Mouse (Mus musculus): Measurements from ENCODE around the gene Hist1h2bl.
"Not testable (repeated sequence)": the region's sequence is repeated elsewhere in the genome, so short reads cannot be mapped to it uniquely, and the experiment has no call there.

The Hist1h2bl gene

DNA sequence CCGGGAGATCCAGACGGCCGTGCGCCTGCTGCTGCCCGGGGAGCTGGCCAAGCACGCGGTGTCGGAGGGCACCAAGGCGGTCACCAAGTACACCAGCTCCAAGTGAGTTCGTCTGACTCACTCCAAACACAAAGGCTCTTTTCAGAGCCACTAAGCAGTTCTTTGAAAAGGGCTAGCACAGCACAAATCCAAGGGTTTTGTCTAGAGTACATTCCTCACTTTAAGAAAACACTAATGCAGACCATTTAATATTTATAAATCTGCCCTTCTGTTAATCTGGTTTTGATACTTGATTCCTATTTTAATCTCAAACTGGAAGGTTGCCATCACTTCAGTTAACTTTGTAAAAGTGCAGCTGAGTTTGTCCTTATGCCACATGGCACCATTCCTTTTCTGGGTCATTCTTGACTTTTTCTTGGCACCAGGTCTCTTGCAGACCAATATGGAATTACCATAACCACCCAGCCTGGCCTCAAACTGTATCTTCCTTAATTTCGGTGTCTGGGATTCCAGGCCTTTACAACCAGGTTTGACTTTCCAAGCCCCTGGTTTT, 6.5 kb upstream of the Hist1h2bl start:
- DNase-seq = no peak

DNA sequence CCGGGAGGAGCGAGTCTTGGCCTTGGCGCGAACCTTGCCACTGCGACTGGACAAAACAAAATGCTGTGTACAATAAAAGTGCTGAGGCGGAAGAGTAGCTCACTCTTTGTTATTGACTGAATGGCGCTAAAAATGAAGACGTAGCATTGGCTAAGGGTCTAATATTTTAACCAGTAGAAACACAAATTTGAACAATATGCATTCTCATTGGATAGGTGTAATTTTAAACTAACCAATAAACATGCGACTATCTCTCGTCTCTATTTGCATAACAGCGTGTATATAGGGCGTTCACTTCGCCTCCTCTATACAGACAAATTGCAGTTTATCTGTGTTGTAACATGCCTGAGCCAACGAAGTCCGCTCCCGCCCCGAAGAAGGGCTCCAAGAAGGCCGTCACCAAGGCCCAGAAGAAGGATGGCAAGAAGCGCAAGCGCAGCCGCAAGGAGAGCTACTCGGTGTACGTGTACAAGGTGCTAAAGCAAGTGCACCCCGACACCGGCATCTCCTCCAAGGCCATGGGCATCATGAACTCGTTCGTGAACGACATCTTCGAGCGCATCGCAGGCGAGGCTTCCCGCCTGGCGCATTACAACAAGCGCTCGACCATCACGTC, 5.9 kb upstream of the Hist1h2bl start, which contains the start of gene Hist1h2bm:
Gene Hist1h2bm (plus strand): TSS at position 288 of the 616 bp plus-strand sequence.
- peak; percentile 75 for DNase-seq

DNA sequence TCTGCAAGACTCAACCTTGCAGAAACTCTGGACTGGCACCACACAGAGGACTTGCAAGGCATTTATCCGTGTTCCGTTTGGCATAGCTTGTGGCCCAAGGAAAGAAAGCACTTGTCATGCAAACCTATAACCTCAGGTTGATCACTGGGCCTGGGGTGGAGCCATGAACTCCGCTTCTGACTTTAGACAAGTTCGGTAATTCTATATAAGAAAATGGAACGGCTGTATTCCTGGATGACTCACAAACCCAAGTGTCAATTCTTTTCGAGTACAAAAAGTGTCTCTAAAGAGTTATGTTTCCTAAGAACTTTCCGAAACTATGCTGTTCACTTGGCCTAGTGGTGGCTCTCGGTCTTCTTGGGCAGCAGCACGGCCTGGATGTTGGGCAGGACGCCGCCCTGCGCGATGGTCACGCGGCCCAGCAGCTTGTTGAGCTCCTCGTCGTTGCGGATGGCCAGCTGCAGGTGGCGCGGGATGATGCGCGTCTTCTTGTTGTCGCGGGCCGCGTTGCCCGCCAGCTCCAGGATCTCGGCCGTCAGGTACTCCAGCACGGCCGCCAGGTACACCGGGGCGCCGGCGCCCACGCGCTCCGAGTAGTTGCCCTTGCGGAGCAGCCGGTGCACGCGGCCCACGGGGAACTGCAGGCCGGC, 5.3 kb upstream of the Hist1h2bl start:
- not testable (repeated sequence) for DNase-seq

GRCm38 (mm10) chr13:21718381-21719080, 2.6 kb upstream of the Hist1h2bl start:
- DNase-seq = no peak

- peak; percentile 88 for DNase-seq
Observed at GRCm38 (mm10) chr13:21717397-21718357, 1.7 kb upstream of the Hist1h2bl start, which contains the start of gene Hist1h3h. Hist1h3h (plus strand) TSS chr13:21717659.

GRCm38 (mm10) chr13:21716540-21717391, 823 bp upstream of the Hist1h2bl start:
- DNase-seq = not testable (repeated sequence)

- no peak for DNase-seq
Observed at GRCm38 (mm10) chr13:21715131-21715863, 646 bp downstream of the Hist1h2bl start.

- DNase-seq = peak; percentile 74
Observed at GRCm38 (mm10) chr13:21714725-21715124, 1.2 kb downstream of the Hist1h2bl start.

GRCm38 (mm10) chr13:21711698-21712097, 4.2 kb downstream of the Hist1h2bl start:
- DNase-seq = no peak

GRCm38 (mm10) chr13:21710821-21711525, 5.0 kb downstream of the Hist1h2bl start:
- peak; percentile 79 for DNase-seq

GRCm38 (mm10) chr13:21710031-21710711, 5.8 kb downstream of the Hist1h2bl start:
- peak; percentile 89 for DNase-seq

- DNase-seq = no peak
Observed at GRCm38 (mm10) chr13:21706669-21707068, 9.3 kb downstream of the Hist1h2bl start.

DNA sequence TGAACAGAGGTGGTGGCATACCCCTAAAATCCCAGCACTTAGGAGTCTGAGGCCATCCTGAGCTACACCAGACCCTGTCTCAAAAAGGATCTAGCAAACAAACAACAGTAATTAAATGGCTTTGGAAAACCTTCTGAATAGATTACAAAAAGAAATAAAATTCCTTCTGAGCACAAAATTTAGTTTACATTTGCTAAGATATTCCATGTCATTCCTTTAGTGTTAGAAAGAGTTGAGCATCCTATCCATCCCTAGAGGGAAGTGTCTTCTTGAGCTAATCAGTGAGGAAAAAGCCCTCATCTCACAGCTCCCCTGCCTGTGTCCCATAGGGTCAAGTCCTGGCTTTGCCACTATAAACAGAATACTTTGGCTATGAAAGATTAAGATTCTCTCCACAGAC, 18.1 kb downstream of the Hist1h2bl start, which contains the start of gene Olfr1359:
Gene Olfr1359 (plus strand): TSS at position 301 of the 400 bp plus-strand sequence.
- DNase-seq = no peak

DNA sequence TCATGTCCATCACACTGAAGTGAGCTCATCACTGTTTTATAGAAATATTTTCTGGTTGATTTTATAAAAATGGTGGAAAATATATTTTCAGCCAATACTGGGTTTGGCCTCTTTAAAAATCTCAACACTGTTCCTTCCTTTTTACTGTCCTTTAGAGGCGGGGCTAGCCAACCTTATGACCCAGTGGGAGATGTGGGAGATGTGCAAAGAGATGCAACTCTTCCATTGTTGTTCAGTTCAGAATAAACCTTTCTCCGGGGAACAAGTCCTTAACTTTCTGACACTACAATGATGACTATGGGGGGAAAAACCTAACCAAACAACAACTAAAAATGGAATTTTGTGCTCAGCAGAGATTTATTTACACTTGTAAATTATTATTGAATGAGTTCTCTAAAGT, 38.6 kb downstream of the Hist1h2bl start, which contains the start of gene Olfr1360:
Gene Olfr1360 (minus strand): TSS at position 101 of the 400 bp plus-strand sequence.
- no peak for DNase-seq
